Mouse (Mus musculus) small intestine, adult 2 months (tissue): ENCODE data around the gene Cacna1c.

Experiments used
- CTCF ChIP-seq: fragments of 200-500 bp; IDR thresholded peaks from 2 replicates; pipeline ENCODE4 v1.5.1; 2012; ENCODE audit warnings: low read depth, mild to moderate bottlenecking, control low read depth, inconsistent platforms, low read length, moderate library complexity, mixed read lengths; ENCODE audit not compliant: insufficient replicate concordance, insufficient read length; ENCODE audit errors: extremely low read depth
- POLR2A ChIP-seq: fragments of 200-500 bp; IDR thresholded peaks from 2 replicates; pipeline ENCODE4 v1.6.1; 2012; ENCODE audit warnings: low read depth, mild to moderate bottlenecking, control low read depth, inconsistent platforms, low read length, moderate library complexity

DNA sequence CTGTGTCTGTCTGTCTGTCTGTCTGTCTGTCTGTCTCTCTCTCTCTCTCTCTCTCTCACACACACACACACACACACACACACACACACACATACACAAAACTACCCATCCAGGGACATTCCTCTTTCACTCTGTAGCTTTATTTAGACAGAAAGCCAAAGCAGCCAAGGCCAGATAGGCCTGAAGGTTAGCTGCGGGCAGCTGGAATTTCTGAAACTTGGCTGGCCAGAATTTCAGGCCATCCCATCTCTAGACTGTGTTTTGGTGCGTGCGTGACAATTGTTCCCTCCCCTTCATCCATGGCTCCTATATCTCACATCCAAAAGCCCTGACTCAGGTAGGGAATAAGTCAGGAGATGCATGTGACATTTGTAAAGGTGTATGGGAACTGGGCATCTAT is 125.9 kb downstream of the Cacna1c start:
- TF ChIP-seq POLR2A (no peak), CTCF (no peak)
